Mouse (Mus musculus) liver, adult 2 months (tissue): ENCODE measurements around the gene Galnt5.

Experiments used
- CTCF ChIP-seq: fragments of 200-500 bp; IDR thresholded peaks from 2 replicates; pipeline ENCODE4 v1.5.1; 2011; ENCODE audit warnings: low read depth, low read length, control low read depth
- POLR2A ChIP-seq: fragments of 200-500 bp; IDR thresholded peaks from 2 replicates; pipeline ENCODE4 v1.6.1; 2011; ENCODE audit warnings: low read length, control low read depth; ENCODE audit not compliant: insufficient read depth; ENCODE audit errors: extremely low read depth

DNA sequence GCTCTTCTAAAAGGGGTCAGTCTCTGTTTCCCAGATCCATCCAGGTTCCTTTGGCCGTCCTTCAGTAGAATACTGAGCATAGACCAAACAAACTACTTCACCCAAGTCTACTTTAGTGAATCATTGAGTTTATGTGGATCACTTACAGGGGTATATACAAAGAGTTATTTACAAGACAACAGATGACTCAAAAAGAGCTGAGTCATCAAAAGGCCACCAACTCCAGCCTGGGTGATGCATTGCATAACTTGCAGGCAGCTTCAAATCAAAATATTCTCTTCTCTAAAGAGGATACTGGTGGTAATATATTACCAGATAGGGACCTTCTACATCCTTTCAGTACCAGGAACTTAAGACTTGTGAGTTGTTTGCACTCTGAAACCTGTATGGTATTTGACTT, 88.7 kb downstream of the Galnt5 start:
- TF ChIP-seq POLR2A: no peak
- TF ChIP-seq CTCF: no peak
